Mouse (Mus musculus) gastrocnemius, adult 8-10 months (tissue): ENCODE data around the gene Mblac2. TPM values are rescaled to one million over a fixed set of nuclear protein-coding genes. Genes with fewer than 3 reads are reported as not detected.
A peak's percentile ranks its signal among the peaks of the same experiment; 100 is the strongest.

Experiments
- DNase-seq, 2 experiments: peaks; one replicate each; pipeline ENCODE4 v3.0.0; 2022; ENCODE audit warnings: low spot score in 2 of 2
- total RNA-seq, 4 experiments: library from RNA; stranded (reverse); gene quantifications; 2 replicates each; pipeline ENCODE4 v1.2.4; 2022

Mblac2 gene
- total RNA-seq, 4 experiments from 2014 or later = 1.2 to 1.8 (median 1.4) TPM

DNA sequence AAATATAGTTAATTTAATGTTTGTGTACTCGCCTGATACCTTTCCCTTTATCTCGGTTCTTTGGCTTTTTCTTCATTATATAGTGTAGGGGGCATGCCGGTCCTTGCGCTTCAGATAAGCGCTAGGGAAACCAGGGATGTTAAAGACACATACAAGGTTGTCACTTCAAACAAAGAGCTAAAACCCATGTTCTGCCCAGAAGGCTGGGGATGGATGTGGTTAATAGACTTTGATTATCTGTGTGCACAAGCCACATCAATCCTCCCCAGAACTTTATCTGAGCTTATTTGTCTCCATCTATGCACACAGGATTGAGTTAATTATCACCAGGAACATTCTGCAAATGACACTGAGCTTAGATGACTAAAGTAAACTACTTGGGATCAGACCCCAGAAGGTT lies 25.5 kb downstream of the Mblac2 start:
- no peak for DNase-seq

- no peak for DNase-seq
These were observed 29.8 kb downstream of the Mblac2 start for GRCm38 (mm10) chr13:81740898-81741297.

DNA sequence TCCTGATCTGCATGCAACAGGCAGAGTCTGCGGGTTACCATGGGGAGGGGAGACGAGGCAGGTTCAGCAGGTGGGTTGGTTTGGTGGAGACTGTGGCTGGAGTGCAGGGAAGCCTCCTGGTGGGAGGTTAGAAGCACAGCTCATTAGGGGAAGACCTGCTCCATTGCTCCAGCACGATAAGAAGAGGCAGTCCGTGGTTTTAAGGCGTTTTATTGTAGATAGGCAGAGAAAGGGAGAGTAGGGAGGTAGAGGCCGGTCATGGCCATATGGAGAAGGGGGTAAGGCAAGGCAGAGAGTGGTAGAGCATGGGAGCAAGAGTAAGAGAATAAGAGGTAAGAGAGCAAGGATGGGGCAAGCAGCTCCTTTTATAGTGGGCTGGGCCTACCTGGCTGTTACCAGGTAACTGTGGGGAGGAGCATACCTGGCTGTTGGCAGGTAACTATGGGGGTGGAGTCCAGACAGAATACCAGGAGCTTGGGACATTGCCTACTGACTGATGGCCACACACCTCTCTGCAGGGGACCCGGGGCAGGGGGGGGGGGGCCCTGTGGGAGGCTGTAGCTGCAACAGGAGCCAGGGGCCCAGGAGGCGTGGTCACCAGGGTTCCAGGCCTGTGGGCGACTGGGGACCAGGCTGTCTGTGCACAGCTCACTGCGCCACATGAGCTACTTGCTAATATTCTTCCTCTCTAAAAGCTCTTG lies 32.4 kb downstream of the Mblac2 start:
- DNase-seq = no peak

- no peak for DNase-seq
These were observed 32.9 kb downstream of the Mblac2 start for GRCm38 (mm10) chr13:81744092-81744396.

GRCm38 (mm10) chr13:81754878-81755277 lies 43.7 kb downstream of the Mblac2 start:
- DNase-seq = no peak

GRCm38 (mm10) chr13:81755324-81755723 lies 44.2 kb downstream of the Mblac2 start:
- no peak for DNase-seq

GRCm38 (mm10) chr13:81757058-81757660 lies 46.0 kb downstream of the Mblac2 start:
- no peak for DNase-seq

DNA sequence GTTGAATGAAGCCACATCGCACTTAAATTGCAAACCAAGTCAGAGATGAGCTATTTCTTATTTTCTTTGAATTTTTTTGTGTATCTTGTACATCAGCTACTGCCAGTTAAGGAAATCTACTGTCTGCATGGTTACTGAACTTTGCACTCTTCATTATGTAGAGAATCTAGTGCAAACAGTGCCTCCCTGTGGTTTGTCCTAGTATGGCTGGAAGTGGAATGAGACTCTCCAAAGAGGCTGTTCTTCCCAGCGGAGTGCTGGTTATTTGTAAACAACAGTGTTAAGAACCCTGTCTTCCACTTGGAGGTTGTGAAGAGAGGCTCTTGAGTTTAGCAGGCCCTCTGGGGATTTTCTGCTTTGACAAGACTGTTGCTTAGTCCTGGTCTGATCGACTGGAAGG lies 49.2 kb downstream of the Mblac2 start:
- no peak for DNase-seq

- DNase-seq = no peak
These were observed 50.5 kb downstream of the Mblac2 start for GRCm38 (mm10) chr13:81761566-81762186.

- no peak for DNase-seq
These were observed 53.0 kb downstream of the Mblac2 start for GRCm38 (mm10) chr13:81764173-81764572.

GRCm38 (mm10) chr13:81767038-81767659 lies 56.0 kb downstream of the Mblac2 start:
- peak; percentile 15 to 18 for DNase-seq

GRCm38 (mm10) chr13:81776217-81776616 lies 65.1 kb downstream of the Mblac2 start:
- DNase-seq = no peak

- DNase-seq = no peak
These were observed 71.3 kb downstream of the Mblac2 start for GRCm38 (mm10) chr13:81782475-81782874.

GRCm38 (mm10) chr13:81782971-81783404 lies 71.8 kb downstream of the Mblac2 start, which contains the start of gene Cetn3:
Cetn3 (plus strand) TSS chr13:81783077.
- peak; percentile 86 to 87 for DNase-seq

DNA sequence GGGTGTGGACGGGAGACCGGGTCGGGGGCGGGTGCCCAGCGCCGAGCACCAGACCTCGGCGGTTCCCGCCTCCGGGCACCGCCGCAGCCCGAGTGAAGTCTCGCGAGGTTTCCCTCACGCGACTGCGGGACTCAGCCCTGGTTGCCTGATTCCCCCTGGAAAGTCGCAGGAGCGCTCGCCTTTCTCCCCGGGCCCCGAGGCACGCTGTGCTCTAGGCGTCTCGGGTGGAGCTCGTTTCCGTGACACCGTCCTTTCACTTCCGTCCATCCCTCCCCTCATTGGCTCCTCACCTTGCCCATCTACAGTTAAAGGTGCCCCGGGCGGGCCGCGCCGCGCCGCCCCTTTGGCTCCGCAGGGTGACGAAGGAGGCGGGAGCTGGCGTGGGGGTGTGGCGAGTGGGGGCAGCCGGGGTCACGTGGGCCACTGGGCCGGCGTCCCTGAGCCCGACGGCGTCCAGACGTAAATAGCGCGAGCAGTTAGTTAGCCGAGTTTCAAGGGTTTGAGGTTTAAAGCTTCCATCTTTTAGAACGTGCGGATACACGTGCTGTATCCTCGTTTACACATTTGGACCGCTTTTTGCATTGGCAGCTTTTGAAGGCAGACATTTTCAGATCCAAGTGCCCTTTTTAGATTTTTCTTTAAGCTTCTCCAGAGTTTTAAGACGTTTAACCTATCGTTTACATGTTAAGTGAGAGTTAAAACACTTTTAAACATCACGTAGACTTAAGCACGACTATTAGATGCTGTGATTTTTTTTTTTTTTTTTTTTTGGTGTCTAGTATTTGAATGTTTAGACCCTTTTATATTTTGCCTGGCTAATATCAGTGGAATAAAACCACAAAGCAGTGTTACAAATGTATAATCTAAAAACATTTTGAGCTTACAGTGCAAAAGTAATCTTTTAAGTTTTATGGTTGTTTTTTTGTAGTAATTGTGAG lies 72.5 kb downstream of the Mblac2 start:
- peak; percentile 95 for DNase-seq

- no peak for DNase-seq
These were observed 74.8 kb downstream of the Mblac2 start for GRCm38 (mm10) chr13:81785766-81786480.

- DNase-seq = no peak
These were observed 79.0 kb downstream of the Mblac2 start for GRCm38 (mm10) chr13:81790160-81790559.

- DNase-seq = no peak
These were observed 80.7 kb downstream of the Mblac2 start for GRCm38 (mm10) chr13:81791861-81792260.

- no peak for DNase-seq
These were observed 82.7 kb downstream of the Mblac2 start for GRCm38 (mm10) chr13:81793850-81794249.

DNA sequence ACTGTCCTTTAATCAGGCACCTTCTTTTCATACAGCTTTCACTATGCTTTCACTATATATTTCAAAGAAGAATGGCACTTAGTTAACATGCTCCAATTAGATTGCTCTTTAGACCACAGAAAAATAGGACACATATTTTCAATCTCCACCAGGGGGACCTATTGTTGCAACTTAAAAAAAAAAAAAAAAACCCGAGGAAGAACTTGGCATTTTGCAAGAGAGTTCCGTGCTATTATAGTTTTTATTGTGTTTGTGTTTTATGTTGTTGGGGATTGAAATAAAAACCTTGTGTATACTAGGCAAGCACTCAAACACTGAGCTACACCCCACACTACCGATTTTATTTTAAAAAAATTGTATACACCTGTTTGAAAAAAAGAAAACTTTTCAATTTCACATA lies 90.0 kb downstream of the Mblac2 start:
- no peak for DNase-seq
